ENCODE assay signal across 22 mouse cellular contexts in the genomic region with DNA sequence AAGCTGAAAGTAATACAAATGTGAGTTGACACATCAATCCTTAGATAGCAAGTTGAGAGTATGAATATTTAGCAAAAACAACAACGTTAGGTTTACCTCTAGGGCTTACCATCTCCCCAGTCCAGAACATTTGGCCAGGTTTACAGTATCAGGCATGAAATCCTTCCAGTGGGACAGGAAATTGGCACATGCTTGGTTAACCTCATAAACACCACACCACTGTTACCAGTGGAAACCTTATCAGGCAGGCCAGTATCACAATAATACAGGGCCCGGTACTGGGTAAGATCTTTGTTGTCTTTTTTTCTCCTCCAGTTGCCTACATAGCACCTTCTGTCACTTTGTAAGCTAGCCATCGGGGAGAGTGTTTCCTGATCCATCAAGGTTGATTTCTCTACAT.
"Had no signal": no experiment of that assay in that cellular context is flagged by ENCODE, and none has a peak within 500 bp of the region (broad histone marks: within the 10 kb centered on the region; RNA-seq: fewer than 3 reads in every experiment).

No protein-coding gene starts in this region.

- H3K27me3 ChIP-seq: heart, embryonic 12.5 days; hindbrain, embryonic 13.5 days; hindbrain, embryonic 15.5 days; limb, embryonic 13.5 days; limb, embryonic 15.5 days; liver, embryonic 12.5 days had no signal

- DNase-seq: gastrocnemius, postnatal 14 days; gastrocnemius, postnatal 36 days; heart, adult 18-20 months; heart, postnatal 14 days; heart, postnatal 36 days; kidney, adult 18-20 months; kidney, adult 8-10 months; kidney, postnatal 10 days; kidney, postnatal 4 days; layer of hippocampus, adult 9-11 months; layer of hippocampus, postnatal 36 days; left cerebral cortex, postnatal 4 days had no signal

- H3K27ac ChIP-seq: heart, embryonic 10.5 days; hindbrain, embryonic 13.5 days; hindbrain, embryonic 15.5 days; hindbrain, postnatal 0 days; left cerebral cortex, adult 2 months; limb, embryonic 13.5 days; limb, embryonic 15.5 days; liver, embryonic 12.5 days had no signal

- ATAC-seq: hindbrain, postnatal 0 days; intestine, postnatal 0 days; liver, embryonic 12.5 days had no signal

- H3K9ac ChIP-seq: heart, embryonic 12.5 days; hindbrain, embryonic 13.5 days; hindbrain, embryonic 15.5 days; limb, embryonic 13.5 days; limb, embryonic 15.5 days; liver, embryonic 12.5 days had no signal

- H3K4me2 ChIP-seq: heart, embryonic 12.5 days; hindbrain, embryonic 13.5 days; hindbrain, embryonic 15.5 days; limb, embryonic 13.5 days; limb, embryonic 15.5 days; liver, embryonic 12.5 days had no signal

- H3K4me3 ChIP-seq: heart, embryonic 10.5 days; heart, embryonic 12.5 days; hindbrain, embryonic 13.5 days; hindbrain, embryonic 15.5 days; left cerebral cortex, adult 2 months; limb, embryonic 13.5 days; limb, embryonic 15.5 days; liver, embryonic 12.5 days had no signal

- H3K36me3 ChIP-seq: heart, embryonic 10.5 days; heart, embryonic 12.5 days; hindbrain, embryonic 13.5 days; hindbrain, embryonic 15.5 days; limb, embryonic 13.5 days; limb, embryonic 15.5 days; liver, embryonic 12.5 days had no signal

- H3K4me1 ChIP-seq: heart, embryonic 10.5 days; heart, embryonic 12.5 days; hindbrain, embryonic 13.5 days; hindbrain, embryonic 15.5 days; limb, embryonic 13.5 days; limb, embryonic 15.5 days; liver, embryonic 12.5 days had no signal

- H3K9me3 ChIP-seq: heart, embryonic 10.5 days; heart, embryonic 12.5 days; hindbrain, embryonic 13.5 days; hindbrain, embryonic 15.5 days; limb, embryonic 13.5 days; limb, embryonic 15.5 days; liver, embryonic 12.5 days had no signal
